Mouse (Mus musculus): Measurements from ENCODE around the gene Ddx5.

DNA sequence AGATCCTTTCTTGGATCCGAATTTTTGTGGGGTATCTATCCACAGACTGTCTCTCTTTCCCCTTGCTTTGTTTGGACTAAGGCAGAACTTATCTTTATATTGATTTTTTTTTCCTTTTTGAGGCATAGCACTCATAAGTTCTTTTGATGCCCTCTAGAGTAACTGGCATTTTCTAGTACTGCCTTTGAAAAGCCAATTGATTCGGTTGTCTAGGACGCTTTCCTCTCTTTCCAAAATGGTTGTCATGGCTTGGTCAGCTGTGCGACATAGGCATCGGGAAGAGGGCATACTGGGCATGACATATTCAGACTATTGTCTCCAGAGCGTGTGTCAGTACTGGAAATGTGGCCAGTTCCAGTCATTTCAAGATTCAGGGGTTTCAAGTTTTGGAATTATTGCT is 664 bp upstream of the Ddx5 start:
- no peak for TF ChIP-seq CTCF (IDR thresholded peaks at IDR 0.05; ENCODE audit: low read depth)
- no peak for TF ChIP-seq EP300 (IDR thresholded peaks at IDR 0.05; ENCODE audit: low read depth)

Measured in heart, postnatal 0 days (tissue).